Comparison of ENCODE assay signal across 10 mouse cellular contexts in genomic region chr10:116205580-116206358, GRCm38 (mm10).
DNase-seq lines count a peak whose midpoint lies in the region; ATAC-seq lines count a peak whose summit lies in the region.
"Had no signal": no experiment of that assay in that cellular context is flagged by ENCODE, and none has a peak within 500 bp of the region (broad histone marks: within the 10 kb centered on the region; RNA-seq: fewer than 3 reads in every experiment).

No protein-coding gene starts in this region.

- peak; percentile 26 for DNase-seq in embryo, embryonic 10.5 days (ENCODE audit: low spot score)
- no peak for DNase-seq in embryo, embryonic 9.5 days (ENCODE audit: extremely low spot score)
- DNase-seq in heart, adult 8-10 months (ENCODE audit: low spot score): peak; percentile 75
- DNase-seq in layer of hippocampus, adult 9-10 months (ENCODE audit: low spot score): no peak
- DNase-seq in limb, embryonic 10.5 days (ENCODE audit: low spot score): no peak
- DNase-seq in gastrocnemius, postnatal 36 days: no peak
- DNase-seq: cerebellum, postnatal 36 days had no signal

- no peak overlapping the region for H3K27ac ChIP-seq in kidney, embryonic 14.5 days (ENCODE audit: low read depth, low read length)
- H3K27ac ChIP-seq in lung, embryonic 15.5 days: peak overlapping the region; percentile 31; the same call in 1 of the 2 replicates
- H3K27ac ChIP-seq in limb, embryonic 10.5 days: no peak overlapping the region

- H3K4me3 ChIP-seq in kidney, embryonic 14.5 days (ENCODE audit: low read length): no peak overlapping the region
- no peak overlapping the region for H3K4me3 ChIP-seq in lung, embryonic 15.5 days
- H3K4me3 ChIP-seq in limb, embryonic 10.5 days: no peak overlapping the region

- ATAC-seq in kidney, embryonic 14.5 days (ENCODE audit: low FRiP score, low TSS enrichment): peak; percentile 47; the same call in 1 of the 2 replicates
- peak; percentile 29; the same call in 1 of the 2 replicates for ATAC-seq in lung, embryonic 15.5 days (ENCODE audit: borderline replicate concordance, extremely low read depth, low FRiP score, low TSS enrichment)
- ATAC-seq: forebrain, embryonic 16.5 days had no signal

- intact Hi-C loops in gastrocnemius, postnatal 36 days (cut with DNase I): loop anchor here (5.0 kb wide), 1 partner anchor 97 kb away; no protein-coding TSS in a partner anchor

- H3K9ac ChIP-seq in kidney, embryonic 14.5 days (ENCODE audit: low read depth, low read length): no peak overlapping the region
- no peak overlapping the region for H3K9ac ChIP-seq in lung, embryonic 15.5 days

- 23% methylated on average over 15 of the region's 15 CpGs for WGBS in kidney, embryonic 14.5 days
- 19% methylated on average over 15 of the region's 15 CpGs for WGBS in lung, embryonic 15.5 days
- 46% methylated on average over 15 of the region's 15 CpGs for WGBS in limb, embryonic 10.5 days

- H3K9me3 ChIP-seq in kidney, embryonic 14.5 days (ENCODE audit: control insufficient read depth, low read length): no peaks in the 10 kb centered on the region
- H3K9me3 ChIP-seq in lung, embryonic 15.5 days: no peaks in the 10 kb centered on the region
- H3K9me3 ChIP-seq in limb, embryonic 10.5 days (replicated peaks): no peaks in the 10 kb centered on the region

- no peak overlapping the region for H3K4me2 ChIP-seq in kidney, embryonic 14.5 days (replicated peaks; ENCODE audit: low read depth, low read length)
- peak overlapping the region; percentile 28; the same call in 1 of the 2 replicates for H3K4me2 ChIP-seq in lung, embryonic 15.5 days

- H3K36me3 ChIP-seq in kidney, embryonic 14.5 days (ENCODE audit: control insufficient read depth, insufficient read depth, low read length): no peaks in the 10 kb centered on the region
- H3K36me3 ChIP-seq in lung, embryonic 15.5 days: no peaks in the 10 kb centered on the region
- no peaks in the 10 kb centered on the region for H3K36me3 ChIP-seq in limb, embryonic 10.5 days

- 0 out of 2 replicates have a peak, but pooled peaks cover 4% of the 10 kb centered on the region for H3K4me1 ChIP-seq in kidney, embryonic 14.5 days (ENCODE audit: control insufficient read depth, insufficient read depth, low read length)
- peaks cover 12% of the 10 kb centered on the region; the same call in 1 of the 2 replicates for H3K4me1 ChIP-seq in lung, embryonic 15.5 days
- peaks cover 18% of the 10 kb centered on the region for H3K4me1 ChIP-seq in limb, embryonic 10.5 days

- H3K27me3 ChIP-seq in kidney, embryonic 14.5 days (ENCODE audit: control insufficient read depth, insufficient read depth, low read length): no peaks in the 10 kb centered on the region
- no peaks in the 10 kb centered on the region for H3K27me3 ChIP-seq in lung, embryonic 15.5 days
- no peaks in the 10 kb centered on the region for H3K27me3 ChIP-seq in limb, embryonic 10.5 days (ENCODE audit: low read depth, poor library complexity, severe bottlenecking)

Comparison
In these comparisons a context has a peak if more than half of its experiments do, and no peak if none do; other contexts are left out.
1. DNase-seq: peak in embryo, embryonic 10.5 days (single experiment) and heart, adult 8-10 months (single experiment); none in embryo, embryonic 9.5 days (single experiment), layer of hippocampus, adult 9-10 months (single experiment), limb, embryonic 10.5 days (single experiment) and gastrocnemius, postnatal 36 days (0 of 2).